Mouse (Mus musculus): ENCODE measurements at regions not wholly inside any gene's neighbourhood (a gene's known extent, or its start where the extent isn't known, plus 50 kb on each side); places are given as distances from the start of the nearest gene placed in this dataset.

GRCm38 (mm10) chr10:17491611-17492305, 231.3 kb upstream of the Cited2 start:
- TF ChIP-seq CTCF (IDR thresholded peaks at IDR 0.05; ENCODE audit: low read depth), result no peak
- H3K36me3 ChIP-seq (ENCODE audit: control insufficient read depth, insufficient read depth), result no peaks in the 10 kb centered on the region
- no peak overlapping the region for H3K27ac ChIP-seq (ENCODE audit: low read depth, low read length)
- H3K4me1 ChIP-seq (replicated peaks; ENCODE audit: control insufficient read depth, insufficient read depth, low read length), result no peaks in the 10 kb centered on the region
- no peak overlapping the region for H3K9ac ChIP-seq (ENCODE audit: low read depth, low read length)
- H3K4me3 ChIP-seq (ENCODE audit: low read depth, low read length), result no peak overlapping the region
- no peak overlapping the region for H3K4me2 ChIP-seq (replicated peaks; ENCODE audit: low read depth)
- H3K9me3 ChIP-seq (ENCODE audit: control insufficient read depth), result no peaks in the 10 kb centered on the region
- ATAC-seq, result no peak
- 84% methylated on average over 5 of the region's 5 CpGs for WGBS
- no peaks in the 10 kb centered on the region for H3K27me3 ChIP-seq (replicated peaks; ENCODE audit: control insufficient read depth, insufficient read depth, low read length)

GRCm38 (mm10) chr10:17493137-17493536, 229.9 kb upstream of the Cited2 start:
- WGBS, result 34% methylated on average over 6 of the region's 6 CpGs
- H3K36me3 ChIP-seq (ENCODE audit: control insufficient read depth, insufficient read depth), result no peaks in the 10 kb centered on the region
- H3K4me3 ChIP-seq (ENCODE audit: low read depth, low read length), result no peak overlapping the region
- no peaks in the 10 kb centered on the region for H3K9me3 ChIP-seq (ENCODE audit: control insufficient read depth)
- no peak overlapping the region for H3K27ac ChIP-seq (ENCODE audit: low read depth, low read length)
- ATAC-seq, result no peak
- no peaks in the 10 kb centered on the region for H3K27me3 ChIP-seq (replicated peaks; ENCODE audit: control insufficient read depth, insufficient read depth, low read length)
- H3K4me1 ChIP-seq (replicated peaks; ENCODE audit: control insufficient read depth, insufficient read depth, low read length), result no peaks in the 10 kb centered on the region
- no peak for TF ChIP-seq CTCF (IDR thresholded peaks at IDR 0.05; ENCODE audit: low read depth)
- no peak overlapping the region for H3K4me2 ChIP-seq (replicated peaks; ENCODE audit: low read depth)
- no peak overlapping the region for H3K9ac ChIP-seq (ENCODE audit: low read depth, low read length)

- no peaks in the 10 kb centered on the region for H3K27me3 ChIP-seq (replicated peaks; ENCODE audit: control insufficient read depth, insufficient read depth, low read length)
- 64% methylated on average over 3 of the region's 3 CpGs for WGBS
- H3K4me3 ChIP-seq (ENCODE audit: low read depth, low read length), result no peak overlapping the region
- no peaks in the 10 kb centered on the region for H3K9me3 ChIP-seq (ENCODE audit: control insufficient read depth)
- H3K27ac ChIP-seq (ENCODE audit: low read depth, low read length), result no peak overlapping the region
- no peak for TF ChIP-seq CTCF (IDR thresholded peaks at IDR 0.05; ENCODE audit: low read depth)
- H3K4me1 ChIP-seq (replicated peaks; ENCODE audit: control insufficient read depth, insufficient read depth, low read length), result no peaks in the 10 kb centered on the region
- H3K4me2 ChIP-seq (replicated peaks; ENCODE audit: low read depth), result no peak overlapping the region
- no peaks in the 10 kb centered on the region for H3K36me3 ChIP-seq (ENCODE audit: control insufficient read depth, insufficient read depth)
- no peak overlapping the region for H3K9ac ChIP-seq (ENCODE audit: low read depth, low read length)
- no peak for ATAC-seq
Observed at GRCm38 (mm10) chr10:17496831-17497230, 226.2 kb upstream of the Cited2 start.

GRCm38 (mm10) chr10:17510626-17511193, 212.3 kb upstream of the Cited2 start:
- no peak overlapping the region for H3K9ac ChIP-seq (ENCODE audit: low read depth, low read length)
- no peaks in the 10 kb centered on the region for H3K9me3 ChIP-seq (ENCODE audit: control insufficient read depth)
- no peaks in the 10 kb centered on the region for H3K36me3 ChIP-seq (ENCODE audit: control insufficient read depth, insufficient read depth)
- H3K4me1 ChIP-seq (replicated peaks; ENCODE audit: control insufficient read depth, insufficient read depth, low read length), result no peaks in the 10 kb centered on the region
- no peak for TF ChIP-seq CTCF (IDR thresholded peaks at IDR 0.05; ENCODE audit: low read depth)
- no peak for ATAC-seq
- H3K27ac ChIP-seq (ENCODE audit: low read depth, low read length), result no peak overlapping the region
- no peaks in the 10 kb centered on the region for H3K27me3 ChIP-seq (replicated peaks; ENCODE audit: control insufficient read depth, insufficient read depth, low read length)
- peak overlapping the region; percentile 28; the same call in 1 of the 2 replicates for H3K4me2 ChIP-seq (replicated peaks; ENCODE audit: low read depth)
- WGBS, result 37% methylated on average over 4 of the region's 4 CpGs
- no peak overlapping the region for H3K4me3 ChIP-seq (ENCODE audit: low read depth, low read length)

- TF ChIP-seq CTCF (IDR thresholded peaks at IDR 0.05; ENCODE audit: low read depth), result no peak
- H3K9ac ChIP-seq (ENCODE audit: low read depth, low read length), result no peak overlapping the region
- no peak overlapping the region for H3K4me2 ChIP-seq (replicated peaks; ENCODE audit: low read depth)
- no peaks in the 10 kb centered on the region for H3K27me3 ChIP-seq (replicated peaks; ENCODE audit: control insufficient read depth, insufficient read depth, low read length)
- no peaks in the 10 kb centered on the region for H3K36me3 ChIP-seq (ENCODE audit: control insufficient read depth, insufficient read depth)
- no peaks in the 10 kb centered on the region for H3K4me1 ChIP-seq (replicated peaks; ENCODE audit: control insufficient read depth, insufficient read depth, low read length)
- H3K9me3 ChIP-seq (ENCODE audit: control insufficient read depth), result no peaks in the 10 kb centered on the region
- 58% methylated on average over 12 of the region's 12 CpGs for WGBS
- ATAC-seq, result no peak
- no peak overlapping the region for H3K4me3 ChIP-seq (ENCODE audit: low read depth, low read length)
- H3K27ac ChIP-seq (ENCODE audit: low read depth, low read length), result no peak overlapping the region
Observed at GRCm38 (mm10) chr10:17511779-17512335, 211.2 kb upstream of the Cited2 start.

GRCm38 (mm10) chr10:17512487-17512886, 210.5 kb upstream of the Cited2 start:
- Histone ChIP-seq H3K9me3 (ENCODE audit: control insufficient read depth) (no peaks in the 10 kb centered on the region), H3K27ac (ENCODE audit: low read depth, low read length) (no peak overlapping the region), H3K4me3 (ENCODE audit: low read depth, low read length) (no peak overlapping the region), H3K27me3 (replicated peaks; ENCODE audit: control insufficient read depth, insufficient read depth, low read length) (no peaks in the 10 kb centered on the region), H3K9ac (ENCODE audit: low read depth, low read length) (no peak overlapping the region), H3K36me3 (ENCODE audit: control insufficient read depth, insufficient read depth) (no peaks in the 10 kb centered on the region), H3K4me2 (replicated peaks; ENCODE audit: low read depth) (no peak overlapping the region), H3K4me1 (replicated peaks; ENCODE audit: control insufficient read depth, insufficient read depth, low read length) (no peaks in the 10 kb centered on the region)
- ATAC-seq, result no peak
- no peak for TF ChIP-seq CTCF (IDR thresholded peaks at IDR 0.05; ENCODE audit: low read depth)
- 63% methylated on average over 3 of the region's 3 CpGs for WGBS
